Mouse (Mus musculus) erythroblast, embryonic 14.5 days (primary cell): ENCODE results near the gene Lrba.

Source experiments
- GATA1 ChIP-seq: IDR thresholded peaks from 2 replicates; pipeline ENCODE4 v1.6.1; 2012; ENCODE audit warnings: low read length, inconsistent platforms, mixed read lengths
- TAL1 ChIP-seq: IDR thresholded peaks from 3 replicates; pipeline ENCODE4 v1.6.1; 2012; ENCODE audit warnings: low read length, inconsistent platforms, mixed read lengths

GRCm38 (mm10) chr3:86253071-86253470 is 28.6 kb downstream of the Lrba start:
- TF ChIP-seq TAL1 (no peak), GATA1 (no peak)
